Mouse (Mus musculus): ENCODE results near the gene Tnc.
A peak's percentile ranks its signal among the peaks of the same experiment; 100 is the strongest.
"Not testable (repeated sequence)": the region's sequence is repeated elsewhere in the genome, so short reads cannot be mapped to it uniquely, and the experiment has no call there.

Tnc gene

DNA sequence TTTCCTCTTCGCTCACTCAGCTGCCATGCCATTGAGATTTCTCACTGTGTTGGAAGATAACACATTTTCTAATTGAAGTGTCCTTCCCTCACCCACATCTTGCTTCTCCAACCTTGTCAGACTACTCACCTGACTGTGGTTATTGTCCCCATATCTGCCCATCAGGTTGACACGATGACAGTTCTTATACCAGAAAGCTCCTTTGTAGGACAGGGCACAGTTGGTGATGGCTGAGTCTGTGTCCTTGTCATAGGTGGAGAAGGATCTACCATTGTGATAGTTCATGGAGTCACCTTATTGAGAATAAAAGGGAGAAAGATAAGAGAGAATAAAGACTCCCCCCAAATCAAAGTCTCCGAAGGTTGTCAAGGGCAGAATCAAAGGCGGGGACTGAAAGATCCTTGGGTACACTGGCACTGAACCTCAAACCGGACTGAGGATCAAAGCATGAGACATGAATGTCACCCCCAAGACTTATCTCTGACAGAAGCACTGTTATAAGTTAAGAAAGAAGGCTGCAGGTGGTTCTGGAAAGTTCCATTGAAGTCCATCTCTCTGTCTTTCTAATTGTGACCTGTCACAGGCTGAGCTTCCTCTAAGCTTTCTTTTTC is 84.9 kb downstream of the Tnc start:
- no peak for DNase-seq

DNA sequence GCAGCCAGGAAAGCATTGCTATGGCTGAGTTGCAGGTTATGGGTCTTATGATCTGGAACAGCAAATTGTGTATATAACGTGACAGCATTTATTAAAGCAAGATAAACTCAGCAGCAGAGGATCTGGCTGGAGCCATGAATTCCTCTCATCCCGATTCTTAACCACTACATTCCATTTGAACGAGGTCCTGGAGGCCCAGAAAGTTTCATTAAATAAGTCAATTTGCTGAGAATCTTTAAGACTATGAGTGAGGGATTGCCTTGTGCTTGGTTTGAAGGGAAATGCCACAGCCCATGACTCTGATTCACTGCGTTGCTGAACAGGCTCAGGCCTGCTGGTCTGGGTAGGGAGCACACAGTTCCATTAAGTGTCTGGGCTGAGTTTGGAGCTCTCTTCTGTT is 88.2 kb downstream of the Tnc start:
- no peak for DNase-seq

GRCm38 (mm10) chr4:63950054-63950453 is 96.8 kb downstream of the Tnc start:
- no peak for DNase-seq

GRCm38 (mm10) chr4:63948688-63949073 is 98.1 kb downstream of the Tnc start:
- DNase-seq: not testable (repeated sequence)

- peak in 1 of 2 experiments; percentile 70 for DNase-seq
These were observed 98.6 kb downstream of the Tnc start for GRCm38 (mm10) chr4:63948066-63948687.

GRCm38 (mm10) chr4:63943813-63944212 is 103.0 kb downstream of the Tnc start:
- no peak for DNase-seq

- no peak for DNase-seq
These were observed 103.9 kb downstream of the Tnc start for GRCm38 (mm10) chr4:63942875-63943274.

DNA sequence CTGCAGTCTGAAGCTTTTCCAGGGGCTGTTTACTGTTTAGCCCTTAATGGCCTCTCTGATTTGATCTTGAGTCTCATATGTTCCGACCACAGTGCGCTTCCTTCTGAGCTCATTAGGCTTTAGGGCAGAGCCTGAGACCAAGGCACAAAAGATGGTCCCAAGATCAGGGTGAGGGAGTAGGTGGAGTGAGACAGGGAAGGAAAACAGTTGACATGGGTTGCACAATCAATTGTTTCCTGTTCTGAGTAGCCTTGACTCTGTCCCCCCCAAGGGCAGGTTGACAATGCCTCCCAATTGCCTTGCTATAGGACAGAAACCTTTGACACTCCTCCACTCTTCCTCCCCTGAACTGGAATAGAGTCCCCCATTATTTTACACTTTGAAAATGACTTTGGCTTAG is 105.4 kb downstream of the Tnc start:
- no peak for DNase-seq

GRCm38 (mm10) chr4:63939428-63939827 is 107.4 kb downstream of the Tnc start:
- no peak for DNase-seq

GRCm38 (mm10) chr4:63935960-63936359 is 110.9 kb downstream of the Tnc start:
- DNase-seq: no peak

DNA sequence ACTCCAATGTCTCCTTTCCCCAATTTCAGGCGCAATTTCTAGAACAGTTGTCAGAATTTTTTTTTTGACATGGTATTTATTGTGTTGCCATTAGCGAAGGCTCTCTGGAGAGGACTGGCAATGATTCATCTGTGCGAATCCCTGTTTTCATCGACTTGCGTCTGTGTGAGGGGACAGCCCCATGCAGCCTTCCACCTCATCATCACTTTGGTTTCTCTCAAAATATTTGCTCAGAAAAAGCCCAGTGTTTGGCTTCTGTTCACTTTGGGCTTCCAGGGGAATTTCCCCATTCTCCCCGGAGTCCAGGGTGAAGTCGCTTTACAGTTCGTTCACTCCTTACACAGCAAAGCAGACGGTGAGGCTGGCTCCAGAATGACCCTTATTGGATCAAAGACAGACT is 111.5 kb downstream of the Tnc start:
- DNase-seq: no peak

- DNase-seq: no peak
These were observed 116.0 kb downstream of the Tnc start for GRCm38 (mm10) chr4:63930863-63931262.

- DNase-seq: no peak
These were observed 117.3 kb downstream of the Tnc start for GRCm38 (mm10) chr4:63929490-63929889.

- no peak for DNase-seq
These were observed 118.6 kb downstream of the Tnc start for GRCm38 (mm10) chr4:63928192-63928591.

GRCm38 (mm10) chr4:63917181-63917580 is 129.6 kb downstream of the Tnc start:
- DNase-seq: no peak

DNA sequence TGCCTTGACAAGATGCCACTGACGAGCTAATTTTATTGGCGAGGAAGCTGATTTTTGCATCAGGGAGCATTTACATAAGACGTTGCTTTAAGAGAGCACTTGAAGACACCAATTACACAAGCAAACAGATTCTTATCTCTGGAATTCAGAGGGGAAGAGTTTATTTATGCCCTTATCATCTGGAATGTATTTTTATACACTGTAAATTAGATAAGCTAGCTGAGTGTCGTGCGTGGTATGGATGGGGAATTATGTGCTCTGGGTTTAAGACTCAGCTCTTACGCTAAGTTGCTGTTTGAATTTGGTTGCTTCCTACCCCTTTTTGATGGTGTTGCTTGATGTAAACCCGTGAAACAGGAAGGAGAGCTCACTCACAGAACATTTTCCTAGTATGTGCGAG is 130.1 kb downstream of the Tnc start:
- DNase-seq: no peak

DNA sequence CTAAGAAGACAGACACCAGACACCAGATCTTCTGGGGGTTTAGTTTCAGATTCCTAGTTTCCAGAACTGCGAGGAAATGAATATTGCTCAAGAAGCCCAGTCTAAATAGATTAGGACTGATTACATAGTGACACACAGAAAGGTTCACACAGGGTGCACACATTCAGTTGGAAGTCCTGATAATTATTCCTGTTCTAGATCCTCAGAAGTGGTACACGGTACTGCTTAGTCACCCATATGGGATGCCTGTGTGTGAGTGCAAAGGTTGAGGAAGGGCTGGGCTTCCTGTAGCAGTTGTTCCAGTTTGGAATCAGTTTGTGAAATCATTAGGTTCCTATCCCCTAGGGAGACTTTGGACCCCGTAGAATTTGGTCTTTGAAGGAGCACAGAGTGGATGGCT is 130.5 kb downstream of the Tnc start:
- no peak for DNase-seq

Data from lung, postnatal 4 days (tissue).